Mouse (Mus musculus) lung, embryonic 14.5 days (tissue): ENCODE results near the gene Gm44503. TPM values are rescaled to one million over a fixed set of nuclear protein-coding genes. Genes with fewer than 3 reads are reported as not detected.

Experiments
- ATAC-seq: fragments of 200-750 bp; cut with Nextera tagmentation; 2 replicates; pipeline ENCODE4 v1.8.0; 2017; ENCODE audit warnings: mild to moderate bottlenecking, moderate TSS enrichment, moderate library complexity; ENCODE audit not compliant: insufficient read depth
- DNase-seq: peaks from one replicate; pipeline ENCODE4 v3.0.0-alpha.2; 2015
- H3K27ac ChIP-seq: fragments of 300-500 bp; sonication (generic); 2 replicates; pipeline ENCODE4 v1.5.1; 2014; ENCODE audit warnings: low read depth, mild to moderate bottlenecking, moderate library complexity
- H3K27me3 ChIP-seq: fragments of 300-500 bp; sonication (generic); 2 replicates; pipeline ENCODE4 v1.6.1; 2014; ENCODE audit warnings: low read length, control low read depth; ENCODE audit not compliant: insufficient read depth
- H3K36me3 ChIP-seq: fragments of 300-500 bp; sonication (generic); 2 replicates; pipeline ENCODE4 v1.6.1; 2014; ENCODE audit warnings: control low read depth; ENCODE audit not compliant: insufficient read depth
- H3K4me1 ChIP-seq: fragments of 300-500 bp; sonication (generic); 2 replicates; pipeline ENCODE4 v1.6.1; 2014; ENCODE audit warnings: antibody characterized with exemption, control low read depth; ENCODE audit not compliant: insufficient read depth
- H3K4me2 ChIP-seq: fragments of 300-500 bp; sonication (generic); 2 replicates; pipeline ENCODE4 v1.6.1; 2014; ENCODE audit warnings: mild to moderate bottlenecking
- H3K4me3 ChIP-seq: fragments of 300-500 bp; sonication (generic); 2 replicates; pipeline ENCODE4 v1.5.1; 2014; ENCODE audit warnings: low read depth, low read length
- H3K9ac ChIP-seq: fragments of 300-500 bp; sonication (generic); 2 replicates; pipeline ENCODE4 v1.6.1; 2014
- H3K9me3 ChIP-seq: fragments of 300-500 bp; sonication (generic); 2 replicates; pipeline ENCODE4 v1.6.1; 2016; ENCODE audit warnings: low read depth, low read length, control low read depth
- CTCF ChIP-seq: IDR thresholded peaks from 2 replicates; pipeline ENCODE4 v1.5.1; 2016; ENCODE audit warnings: antibody characterized with exemption, low read depth
- WGBS: fragments of 180-500 bp; shearing (Covaris S2); extraction: QIAGEN DNeasy Blood & Tissue Kit; methylation state at CpG from one replicate; pipeline ENCODE4 v1.1.7; 2014; 5-methylcytosine and 5-hydroxymethylcytosine counted together
- polyA plus RNA-seq: library from polyadenylated mRNA; unstranded; fragments of >200 nt; fragmentation: Nextera tagmentation; extraction: Ambion mirVana; gene quantifications from 2 replicates; pipeline ENCODE4 v1.2.1, GENCODE M21; 2014

Gene Gm44503
- polyA plus RNA-seq: not detected in 2 replicates

DNA sequence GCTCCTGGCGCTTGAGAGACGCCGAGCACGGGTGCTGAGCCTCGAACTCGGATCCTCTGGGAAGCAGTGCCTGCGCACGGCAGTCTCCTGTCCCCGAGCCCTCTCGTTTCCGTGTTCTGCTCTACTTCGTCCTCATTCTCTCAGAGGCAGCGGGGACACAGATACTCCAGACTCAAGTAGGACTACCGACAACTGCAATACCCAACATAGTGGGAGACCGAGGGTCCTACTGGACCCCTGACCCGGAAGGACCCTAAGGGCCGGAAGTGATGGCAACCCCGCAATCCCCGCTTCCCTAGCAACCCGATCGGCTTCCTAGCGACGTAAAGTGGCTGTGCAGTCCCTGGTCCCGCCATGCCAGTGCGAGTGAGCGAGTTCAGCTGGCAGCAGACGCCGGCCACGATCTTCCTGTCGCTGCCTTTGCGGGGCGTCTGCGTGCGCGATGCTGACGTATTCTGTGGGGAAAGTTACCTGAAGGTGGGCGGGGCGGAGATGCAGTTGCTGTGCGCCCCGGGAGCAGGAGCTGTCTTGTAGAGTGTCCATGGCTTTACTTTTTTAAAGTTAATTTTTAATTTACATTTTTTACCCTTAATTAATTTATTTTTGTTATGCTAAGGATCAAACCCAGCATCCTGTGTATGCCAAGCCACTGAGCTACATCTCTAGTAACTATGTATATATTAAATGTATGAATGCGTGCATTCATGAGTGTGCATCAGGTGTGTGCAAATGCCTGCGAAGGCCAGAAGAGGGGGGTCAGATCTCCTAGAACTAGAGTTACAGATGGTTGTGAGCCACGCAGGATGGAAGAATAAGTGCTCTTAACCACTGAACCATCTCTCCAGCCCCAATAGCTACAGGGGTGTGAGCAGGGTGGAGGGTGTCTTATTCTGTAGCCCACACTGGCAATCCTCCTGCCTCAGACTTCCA, at the start of gene Gm44503, which contains the start of gene Dyx1c1:
Gene Gm44503 (plus strand): TSS at position 332 of the 930 bp plus-strand sequence.
Gene Dyx1c1 (plus strand): TSS at position 265 of the 930 bp plus-strand sequence.
- no peaks in the 10 kb centered on the region for H3K27me3 ChIP-seq
- no peaks in the 10 kb centered on the region for H3K36me3 ChIP-seq
- no peaks in the 10 kb centered on the region for H3K9me3 ChIP-seq
- H3K4me3 ChIP-seq: peak within 1 kb of the TSS; percentile 68
- peak within 1 kb of the TSS; percentile 63 for H3K9ac ChIP-seq
- H3K4me1 ChIP-seq: peaks cover 4% of the 10 kb centered on the region; the same call in 1 of the 2 replicates
- TF ChIP-seq CTCF: peak; percentile 42
- WGBS: 1% methylated on average over 43 of the region's 43 CpGs
- ATAC-seq (peak; percentile 94), DNase-seq (peak; percentile 93)
- peak within 1 kb of the TSS; percentile 50; the same call in 1 of the 2 replicates for H3K27ac ChIP-seq
- H3K4me2 ChIP-seq: peak within 1 kb of the TSS; percentile 69

DNA sequence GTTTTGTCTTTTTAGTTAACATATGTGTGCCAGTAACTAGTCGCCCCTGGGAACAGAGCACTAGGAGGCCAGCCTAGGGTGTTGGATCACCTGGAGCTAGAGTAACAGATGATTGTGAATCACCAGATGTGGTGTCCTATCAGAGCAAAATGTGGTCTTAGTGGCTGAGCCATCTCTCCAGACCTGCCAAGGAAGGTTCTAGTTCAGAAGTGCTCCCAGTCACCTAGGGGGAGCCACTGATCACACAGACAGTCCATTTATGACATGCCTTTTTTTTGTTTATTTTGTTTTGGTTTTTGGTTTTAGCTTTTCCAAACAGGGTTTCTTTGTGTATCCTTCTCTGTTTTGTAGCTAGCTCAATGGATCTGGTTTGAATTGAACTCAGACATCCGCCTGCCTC, 47.3 kb upstream of the Gm44503 start:
- WGBS: 94% methylated on average over 2 of the region's 2 CpGs
- H3K36me3 ChIP-seq: no peaks in the 10 kb centered on the region
- H3K4me3 ChIP-seq: no peak overlapping the region
- no peaks in the 10 kb centered on the region for H3K27me3 ChIP-seq
- H3K9me3 ChIP-seq: no peaks in the 10 kb centered on the region
- DNase-seq (no peak), ATAC-seq (no peak)
- no peaks in the 10 kb centered on the region for H3K4me1 ChIP-seq
- H3K4me2 ChIP-seq: no peak overlapping the region
- TF ChIP-seq CTCF: no peak
- no peak overlapping the region for H3K27ac ChIP-seq
- H3K9ac ChIP-seq: no peak overlapping the region

DNA sequence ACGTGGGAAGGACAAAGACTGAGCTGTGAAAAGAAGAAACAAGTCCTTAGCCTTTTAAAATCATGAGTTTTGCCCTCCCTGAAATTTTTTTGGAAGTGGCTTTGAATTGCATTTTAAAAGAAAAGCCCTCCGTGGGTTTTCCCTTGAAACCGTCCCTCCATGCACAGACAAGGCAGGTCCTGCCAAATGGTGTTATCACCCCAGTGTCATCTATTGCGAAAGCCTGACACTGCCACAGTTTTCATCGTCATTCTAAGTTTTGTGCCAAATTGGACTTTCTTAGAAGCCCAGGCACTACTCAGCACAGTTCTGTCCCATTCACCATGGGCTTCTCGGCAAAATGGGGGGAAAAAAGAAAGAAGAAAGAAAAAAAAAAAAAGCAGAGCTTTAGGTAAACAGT, 45.1 kb upstream of the Gm44503 start:
- no peak overlapping the region; the same call in 1 of the 2 replicates for H3K27ac ChIP-seq
- no peak for TF ChIP-seq CTCF
- peak overlapping the region; percentile 48 for H3K4me2 ChIP-seq
- ATAC-seq: peak; percentile 70; the same call in 1 of the 2 replicates
- H3K9ac ChIP-seq: no peak overlapping the region
- no peaks in the 10 kb centered on the region for H3K27me3 ChIP-seq
- 35% methylated on average over 6 of the region's 6 CpGs for WGBS
- H3K4me3 ChIP-seq: no peak overlapping the region
- no peaks in the 10 kb centered on the region for H3K36me3 ChIP-seq
- H3K4me1 ChIP-seq: no peaks in the 10 kb centered on the region
- peak; percentile 77 for DNase-seq
- H3K9me3 ChIP-seq: no peaks in the 10 kb centered on the region

DNA sequence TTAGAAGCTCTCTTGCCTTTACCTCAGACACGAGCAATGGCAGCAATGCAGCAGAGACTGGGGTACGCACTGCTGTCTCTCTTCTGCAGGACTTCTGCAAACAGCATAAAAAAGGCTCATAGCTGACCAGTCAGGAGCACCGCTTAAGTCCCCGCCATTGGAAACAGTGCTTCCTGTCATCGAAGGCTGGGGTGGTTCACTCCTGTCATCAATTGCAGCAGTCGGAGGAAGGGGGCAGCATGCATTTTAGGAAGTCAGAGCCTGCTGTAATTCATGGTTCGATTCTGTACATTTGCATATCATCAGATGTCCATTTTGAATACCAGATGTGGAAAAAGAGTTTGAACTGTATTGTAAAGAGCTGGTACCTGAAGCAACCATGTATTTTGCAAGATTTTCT, 42.9 kb upstream of the Gm44503 start:
- H3K4me2 ChIP-seq: no peak overlapping the region
- no peak overlapping the region for H3K27ac ChIP-seq
- H3K4me1 ChIP-seq: no peaks in the 10 kb centered on the region
- no peak for ATAC-seq
- DNase-seq: peak; percentile 20
- no peak overlapping the region for H3K4me3 ChIP-seq
- no peaks in the 10 kb centered on the region for H3K36me3 ChIP-seq
- no peak overlapping the region for H3K9ac ChIP-seq
- H3K27me3 ChIP-seq: no peaks in the 10 kb centered on the region
- WGBS: 56% methylated on average over 7 of the region's 7 CpGs
- no peak for TF ChIP-seq CTCF
- H3K9me3 ChIP-seq: no peaks in the 10 kb centered on the region

DNA sequence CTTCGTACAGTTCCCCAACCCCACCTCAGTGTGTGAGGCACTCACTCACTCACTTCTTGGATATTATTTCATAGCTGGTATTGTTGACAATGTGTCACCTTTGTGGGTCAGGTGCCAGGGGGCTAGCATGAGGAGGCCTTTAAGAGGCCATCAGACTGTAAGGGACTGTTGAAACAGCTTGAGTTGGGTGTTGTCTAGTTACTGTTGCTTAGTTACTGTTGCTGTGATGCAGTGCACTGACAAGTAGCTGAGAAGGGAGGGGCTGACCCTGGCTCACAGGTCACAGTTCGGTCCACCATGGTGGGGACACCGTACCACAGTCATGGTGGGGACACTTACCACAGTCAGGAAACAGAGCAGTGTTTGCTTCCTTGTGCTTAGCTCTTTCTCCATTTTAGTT, 35.6 kb upstream of the Gm44503 start:
- Histone ChIP-seq H3K27ac (no peak overlapping the region), H3K9me3 (no peaks in the 10 kb centered on the region), H3K4me3 (no peak overlapping the region), H3K27me3 (no peaks in the 10 kb centered on the region), H3K4me1 (peaks cover 6% of the 10 kb centered on the region; the same call in 1 of the 2 replicates), H3K36me3 (no peaks in the 10 kb centered on the region), H3K9ac (no peak overlapping the region), H3K4me2 (no peak overlapping the region)
- TF ChIP-seq CTCF: no peak
- ATAC-seq: no peak
- WGBS: 86% methylated on average over 3 of the region's 3 CpGs
- no peak for DNase-seq

DNA sequence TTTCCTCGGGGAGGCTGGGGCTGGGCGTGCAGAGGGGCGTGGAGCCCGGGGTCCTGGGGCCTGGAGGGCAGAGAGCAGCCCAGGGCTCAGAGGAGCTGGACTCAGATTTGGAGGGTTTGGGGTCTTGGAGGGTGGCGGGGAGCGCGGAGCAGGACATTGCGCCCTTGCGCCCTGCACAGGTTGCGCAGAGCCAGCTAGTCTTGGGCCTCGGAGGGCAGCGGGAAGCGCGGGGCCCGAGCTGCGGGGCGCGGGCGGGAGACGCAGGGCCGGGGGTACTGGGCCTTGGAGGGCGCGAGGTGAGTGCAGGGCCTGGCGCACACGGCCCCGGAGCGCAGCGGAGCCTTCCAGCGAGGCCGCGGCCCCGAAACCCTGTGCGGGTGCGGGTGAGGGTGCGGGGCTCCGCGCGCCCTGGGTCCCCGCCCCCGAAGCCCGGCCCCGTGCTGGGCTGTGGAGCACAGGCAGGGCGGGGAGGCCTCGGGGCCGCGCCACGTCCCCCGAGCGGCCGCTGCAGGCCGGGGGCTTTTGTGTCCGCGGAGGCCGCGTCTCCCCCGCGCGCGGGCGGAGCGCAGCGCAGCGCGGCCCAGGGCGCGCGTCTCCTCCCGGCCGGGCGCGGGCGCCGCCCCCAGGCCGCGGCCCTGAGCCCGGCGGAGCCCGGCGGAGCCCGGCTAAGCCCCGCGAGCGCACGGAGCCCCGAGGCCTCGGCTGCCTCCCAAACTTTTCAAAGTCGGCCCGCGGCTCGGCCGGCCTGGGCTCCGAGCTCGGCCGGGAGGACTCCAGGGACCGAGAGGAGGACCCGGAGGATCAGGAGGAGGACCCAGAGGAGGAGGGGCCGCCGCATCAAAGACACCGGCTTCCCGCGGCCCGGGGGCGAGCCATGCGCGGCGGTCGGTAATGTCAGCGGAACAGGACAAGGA, 33.4 kb upstream of the Gm44503 start, which contains the start of gene Pygo1:
Gene Pygo1 (plus strand): TSS at position 625 of the 914 bp plus-strand sequence.
- peak within 1 kb of the TSS; percentile 78 for H3K4me2 ChIP-seq
- H3K36me3 ChIP-seq: no peaks in the 10 kb centered on the region
- H3K9me3 ChIP-seq: no peaks in the 10 kb centered on the region
- H3K27me3 ChIP-seq: no peaks in the 10 kb centered on the region
- under 1% methylated on average over 94 of the region's 108 CpGs for WGBS
- DNase-seq: peak; percentile 76
- peak within 1 kb of the TSS; percentile 87 for H3K27ac ChIP-seq
- peak; percentile 88 for ATAC-seq
- peak within 1 kb of the TSS; percentile 72 for H3K4me3 ChIP-seq
- peak within 1 kb of the TSS; percentile 93 for H3K9ac ChIP-seq
- TF ChIP-seq CTCF: no peak
- H3K4me1 ChIP-seq: peaks cover 6% of the 10 kb centered on the region; the same call in 1 of the 2 replicates
